Mouse (Mus musculus) midbrain, embryonic 14.5 days (tissue): ENCODE measurements around the gene Skp2. TPM values are rescaled to one million over a fixed set of nuclear protein-coding genes. Genes with fewer than 3 reads are reported as not detected.

Source experiments
- ATAC-seq: fragments of 200-750 bp; cut with Nextera tagmentation; 2 replicates; pipeline ENCODE4 v1.8.0; 2017; ENCODE audit warnings: moderate number of reproducible peaks, moderate library complexity; ENCODE audit not compliant: low FRiP score, low TSS enrichment
- DNase-seq: peaks from one replicate; pipeline ENCODE4 v3.0.0-alpha.2; 2015
- H3K27ac ChIP-seq: fragments of 300-500 bp; sonication (generic); replicated peaks from 2 replicates; pipeline ENCODE4 v1.5.1; 2014; ENCODE audit warnings: mild to moderate bottlenecking, low read depth, low read length, moderate library complexity
- H3K27me3 ChIP-seq: fragments of 300-500 bp; sonication (generic); 2 replicates; pipeline ENCODE4 v1.6.1; 2014; ENCODE audit warnings: low read length, control low read depth, mixed read lengths; ENCODE audit not compliant: control insufficient read depth, insufficient read depth
- H3K36me3 ChIP-seq: fragments of 300-500 bp; sonication (generic); 2 replicates; pipeline ENCODE4 v1.6.1; 2014; ENCODE audit warnings: low read length, control low read depth; ENCODE audit not compliant: control insufficient read depth, insufficient read depth
- H3K4me1 ChIP-seq: fragments of 300-500 bp; sonication (generic); 2 replicates; pipeline ENCODE4 v1.6.1; 2014; ENCODE audit warnings: mild to moderate bottlenecking, antibody characterized with exemption, low read length, control low read depth; ENCODE audit not compliant: control insufficient read depth, insufficient read depth
- H3K4me2 ChIP-seq: fragments of 300-500 bp; sonication (generic); 2 replicates; pipeline ENCODE4 v1.6.1; 2014; ENCODE audit warnings: mild to moderate bottlenecking, low read length, moderate library complexity
- H3K4me3 ChIP-seq: fragments of 300-500 bp; sonication (generic); replicated peaks from 2 replicates; pipeline ENCODE4 v1.5.1; 2014; ENCODE audit warnings: low read depth, low read length
- H3K9ac ChIP-seq: fragments of 300-500 bp; sonication (generic); replicated peaks from 2 replicates; pipeline ENCODE4 v1.6.1; 2014; ENCODE audit warnings: mild to moderate bottlenecking, low read length, moderate library complexity
- H3K9me3 ChIP-seq: fragments of 300-500 bp; sonication (generic); 2 replicates; pipeline ENCODE4 v1.6.1; 2016; ENCODE audit warnings: low read length, control low read depth, mixed read lengths; ENCODE audit not compliant: control insufficient read depth
- WGBS: fragments of 180-500 bp; shearing (Covaris S2); extraction: QIAGEN DNeasy Blood & Tissue Kit; methylation state at CpG from one replicate; pipeline ENCODE4 v1.1.7; 2014; 5-methylcytosine and 5-hydroxymethylcytosine counted together
- polyA plus RNA-seq: library from polyadenylated mRNA; unstranded; fragments of >200 nt; fragmentation: Nextera tagmentation; extraction: Ambion mirVana; gene quantifications from 2 replicates; pipeline ENCODE4 v1.2.1, GENCODE M21; 2014

Gene Skp2
- polyA plus RNA-seq, 1 experiment from 2014 or later, result 26.8 TPM

DNA sequence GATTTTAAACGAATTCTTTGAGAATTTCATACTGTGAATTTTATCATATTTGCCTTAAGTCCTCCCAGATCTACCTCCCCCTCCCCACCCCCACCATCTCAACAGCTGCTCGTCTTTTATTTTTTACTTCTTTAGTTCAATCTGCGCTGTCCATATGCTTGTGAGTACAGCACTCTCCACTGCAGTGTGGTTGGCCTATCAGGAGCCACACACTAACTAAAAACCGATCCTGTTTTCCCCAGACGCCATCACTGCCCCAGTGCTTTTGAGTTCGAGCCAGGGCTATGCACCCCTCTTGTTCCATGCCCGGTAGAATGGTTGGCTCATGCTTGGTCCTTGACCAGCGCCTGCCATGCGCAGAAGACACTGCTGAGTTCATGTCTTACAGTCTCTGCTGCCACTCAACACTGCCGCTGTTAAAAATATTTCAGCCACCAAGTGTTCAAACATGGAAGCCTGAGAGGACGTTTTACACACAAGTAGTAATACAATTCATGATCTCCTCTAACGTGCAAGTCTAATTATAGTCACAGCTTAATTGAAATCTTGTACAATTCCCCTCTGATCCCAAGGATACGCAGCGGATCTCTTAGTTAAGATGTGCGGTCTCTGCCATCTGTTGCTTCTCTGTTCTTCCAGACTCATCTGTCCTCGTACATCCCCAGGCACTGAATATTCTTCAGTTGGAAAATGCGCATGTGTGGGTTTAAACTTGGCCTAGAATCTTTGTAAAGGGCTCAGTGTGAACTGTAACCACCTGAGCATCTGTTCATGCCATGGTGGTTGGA lies 67.1 kb downstream of the Skp2 start:
- H3K4me2 ChIP-seq, result no peak overlapping the region
- H3K9me3 ChIP-seq, result no peaks in the 10 kb centered on the region
- H3K9ac ChIP-seq, result no peak overlapping the region
- no peak overlapping the region for H3K27ac ChIP-seq
- 88% methylated on average over 17 of the region's 17 CpGs for WGBS
- H3K36me3 ChIP-seq, result peaks cover 17% of the 10 kb centered on the region
- no peaks in the 10 kb centered on the region for H3K27me3 ChIP-seq
- no peaks in the 10 kb centered on the region for H3K4me1 ChIP-seq
- ATAC-seq, result no peak
- H3K4me3 ChIP-seq, result no peak overlapping the region
- DNase-seq, result no peak

DNA sequence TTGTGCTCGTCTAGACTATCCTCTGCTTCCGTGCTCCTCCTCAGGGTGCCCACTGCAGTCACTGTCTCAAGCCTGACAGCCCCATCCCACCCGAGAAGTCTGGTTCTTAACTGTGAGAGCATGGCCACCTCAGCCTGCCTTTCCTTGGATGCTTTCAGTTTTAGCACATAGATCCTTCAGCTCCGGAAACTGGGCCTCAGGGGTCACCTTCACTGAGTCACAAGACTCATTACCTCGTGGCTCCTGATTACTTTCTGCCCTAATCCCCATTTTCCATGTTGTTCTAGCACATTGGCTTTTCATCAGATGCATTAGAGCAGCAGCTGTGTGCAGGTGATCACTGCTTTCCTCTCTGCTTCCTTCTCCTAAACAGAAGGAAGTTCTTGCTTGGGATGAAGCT lies 67.8 kb downstream of the Skp2 start:
- Histone ChIP-seq H3K36me3 (peaks cover 13% of the 10 kb centered on the region), H3K4me1 (no peaks in the 10 kb centered on the region), H3K9ac (no peak overlapping the region), H3K27me3 (no peaks in the 10 kb centered on the region), H3K27ac (no peak overlapping the region), H3K9me3 (no peaks in the 10 kb centered on the region), H3K4me2 (no peak overlapping the region), H3K4me3 (no peak overlapping the region)
- 72% methylated on average over 5 of the region's 5 CpGs for WGBS
- no peak for ATAC-seq
- no peak for DNase-seq

DNA sequence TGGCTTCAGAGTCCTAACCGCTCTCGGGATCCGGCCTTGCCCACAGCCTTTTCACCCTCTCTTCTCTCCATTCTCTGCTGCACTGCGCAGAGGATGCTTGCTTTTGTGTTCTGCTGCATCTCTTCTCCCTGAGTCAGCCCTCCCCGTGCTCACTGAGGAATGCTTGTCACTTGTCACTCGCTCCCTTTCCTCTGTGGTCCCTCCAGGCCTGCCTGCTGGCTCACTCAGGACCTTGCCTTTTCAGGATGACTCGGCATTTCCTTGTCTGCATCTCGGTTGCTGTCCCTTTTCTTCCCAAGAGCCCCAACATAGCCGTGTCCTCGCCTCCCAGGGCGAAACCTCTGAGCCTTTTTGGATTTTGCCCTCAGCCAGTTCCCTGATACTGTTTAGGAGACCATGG lies 68.4 kb downstream of the Skp2 start:
- WGBS, result 46% methylated on average over 11 of the region's 11 CpGs
- Histone ChIP-seq H3K4me1 (no peaks in the 10 kb centered on the region), H3K27ac (no peak overlapping the region), H3K9ac (no peak overlapping the region), H3K9me3 (no peaks in the 10 kb centered on the region), H3K4me3 (no peak overlapping the region), H3K4me2 (no peak overlapping the region), H3K36me3 (peaks cover 13% of the 10 kb centered on the region), H3K27me3 (no peaks in the 10 kb centered on the region)
- ATAC-seq (no peak), DNase-seq (no peak)

DNA sequence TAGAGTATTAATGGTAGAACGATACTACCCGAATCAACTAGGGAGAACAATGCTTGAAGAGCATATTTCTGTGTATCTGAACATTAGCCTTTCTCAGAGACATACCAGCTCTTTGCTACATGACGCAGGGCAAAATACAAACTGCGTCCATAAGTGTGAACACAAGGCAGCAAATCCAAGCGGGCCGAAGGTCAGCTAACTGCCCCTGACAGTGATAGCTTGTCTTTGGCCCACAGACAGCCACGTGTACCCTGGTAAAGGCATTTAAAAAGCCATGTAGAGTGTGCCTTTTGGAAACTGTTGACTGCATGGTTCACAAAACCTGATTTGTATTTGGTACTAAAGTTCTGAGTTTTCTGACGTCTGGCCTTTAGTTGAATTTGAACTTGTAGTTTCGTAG lies 72.5 kb downstream of the Skp2 start:
- Histone ChIP-seq H3K4me3 (no peak overlapping the region), H3K9ac (no peak overlapping the region), H3K27ac (no peak overlapping the region), H3K9me3 (no peaks in the 10 kb centered on the region), H3K4me1 (peaks cover 7% of the 10 kb centered on the region; the same call in 1 of the 2 replicates), H3K4me2 (no peak overlapping the region), H3K27me3 (no peaks in the 10 kb centered on the region), H3K36me3 (peaks cover 8% of the 10 kb centered on the region)
- DNase-seq, result no peak
- no peak for ATAC-seq
- WGBS, result 90% methylated on average over 9 of the region's 9 CpGs

DNA sequence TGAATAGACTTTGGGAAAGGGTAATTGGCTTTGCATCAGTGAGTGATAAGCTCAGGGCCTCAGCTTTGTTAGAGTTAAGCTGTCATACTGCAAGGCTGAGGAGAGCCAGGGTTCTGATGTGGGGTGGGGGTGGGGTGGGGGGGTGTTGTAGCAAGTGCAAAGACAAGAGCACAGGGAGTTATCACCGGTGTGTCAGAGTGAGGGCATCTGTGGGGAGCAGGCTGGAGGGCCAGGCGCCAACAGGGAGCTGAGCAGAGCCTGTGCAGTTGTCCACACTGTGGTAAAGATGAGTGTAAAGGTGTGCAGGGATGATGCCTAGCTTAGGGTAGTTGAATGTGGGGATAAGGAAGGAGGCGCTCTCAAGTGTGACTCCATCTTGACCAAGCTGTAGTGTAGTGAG lies 73.9 kb downstream of the Skp2 start:
- H3K9ac ChIP-seq, result no peak overlapping the region
- no peak overlapping the region for H3K27ac ChIP-seq
- H3K9me3 ChIP-seq, result no peaks in the 10 kb centered on the region
- H3K36me3 ChIP-seq, result peaks cover 4% of the 10 kb centered on the region; the same call in 1 of the 2 replicates
- H3K4me1 ChIP-seq, result peaks cover 11% of the 10 kb centered on the region; the same call in 1 of the 2 replicates
- no peaks in the 10 kb centered on the region for H3K27me3 ChIP-seq
- WGBS, result 71% methylated on average over 3 of the region's 3 CpGs
- no peak overlapping the region for H3K4me2 ChIP-seq
- no peak for DNase-seq
- peak; percentile 24; the same call in 1 of the 2 replicates for ATAC-seq
- no peak overlapping the region for H3K4me3 ChIP-seq

DNA sequence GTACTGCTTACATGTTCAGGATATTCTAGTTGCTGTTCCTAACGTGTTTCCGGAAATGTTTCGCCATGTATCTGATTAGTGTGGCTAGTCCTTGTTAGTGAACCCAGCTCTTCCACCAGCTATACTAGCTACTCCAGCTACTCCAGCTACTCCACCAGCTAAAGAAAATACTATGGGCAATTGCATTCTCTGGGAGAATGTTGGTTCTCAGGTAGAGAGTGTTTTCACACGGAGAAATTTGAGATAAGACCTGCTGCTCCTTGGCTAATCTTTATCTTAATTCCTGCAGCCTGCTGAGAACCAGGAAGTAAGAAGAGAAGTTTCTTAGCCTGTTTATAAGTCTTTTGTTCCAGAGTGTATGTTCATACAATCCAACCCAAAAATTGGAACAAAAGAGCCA lies 75.0 kb downstream of the Skp2 start:
- Histone ChIP-seq H3K9ac (no peak overlapping the region), H3K9me3 (no peaks in the 10 kb centered on the region), H3K36me3 (no peaks in the 10 kb centered on the region), H3K27me3 (no peaks in the 10 kb centered on the region), H3K27ac (no peak overlapping the region), H3K4me2 (no peak overlapping the region), H3K4me1 (peaks cover 11% of the 10 kb centered on the region; the same call in 1 of the 2 replicates), H3K4me3 (no peak overlapping the region)
- ATAC-seq (no peak), DNase-seq (no peak)
- 69% methylated on average over 4 of the region's 4 CpGs for WGBS

DNA sequence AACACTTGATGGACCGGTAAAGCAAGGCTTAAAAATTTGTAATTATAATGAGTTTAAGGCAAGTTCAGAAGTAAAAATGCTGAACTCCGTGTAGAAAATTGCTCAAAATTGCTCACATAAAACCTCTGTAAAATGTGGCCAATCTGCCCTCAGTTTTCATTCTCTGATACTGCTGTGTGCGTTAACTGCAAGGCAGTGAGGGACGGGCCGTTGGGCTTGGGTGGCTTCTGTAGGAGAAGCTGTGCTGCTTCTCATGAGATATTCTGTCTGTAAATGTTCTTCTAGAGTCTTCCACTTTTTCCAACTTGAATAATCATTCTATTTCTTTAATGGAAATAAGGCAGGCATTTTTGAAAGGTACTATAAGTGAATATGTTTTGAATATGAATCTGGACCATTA lies 75.6 kb downstream of the Skp2 start:
- no peak overlapping the region for H3K4me3 ChIP-seq
- H3K27me3 ChIP-seq, result no peaks in the 10 kb centered on the region
- no peak for ATAC-seq
- no peak overlapping the region for H3K4me2 ChIP-seq
- 47% methylated on average over 5 of the region's 5 CpGs for WGBS
- no peaks in the 10 kb centered on the region for H3K9me3 ChIP-seq
- no peak overlapping the region for H3K27ac ChIP-seq
- no peak overlapping the region for H3K9ac ChIP-seq
- H3K4me1 ChIP-seq, result peaks cover 11% of the 10 kb centered on the region
- H3K36me3 ChIP-seq, result no peaks in the 10 kb centered on the region
- no peak for DNase-seq

DNA sequence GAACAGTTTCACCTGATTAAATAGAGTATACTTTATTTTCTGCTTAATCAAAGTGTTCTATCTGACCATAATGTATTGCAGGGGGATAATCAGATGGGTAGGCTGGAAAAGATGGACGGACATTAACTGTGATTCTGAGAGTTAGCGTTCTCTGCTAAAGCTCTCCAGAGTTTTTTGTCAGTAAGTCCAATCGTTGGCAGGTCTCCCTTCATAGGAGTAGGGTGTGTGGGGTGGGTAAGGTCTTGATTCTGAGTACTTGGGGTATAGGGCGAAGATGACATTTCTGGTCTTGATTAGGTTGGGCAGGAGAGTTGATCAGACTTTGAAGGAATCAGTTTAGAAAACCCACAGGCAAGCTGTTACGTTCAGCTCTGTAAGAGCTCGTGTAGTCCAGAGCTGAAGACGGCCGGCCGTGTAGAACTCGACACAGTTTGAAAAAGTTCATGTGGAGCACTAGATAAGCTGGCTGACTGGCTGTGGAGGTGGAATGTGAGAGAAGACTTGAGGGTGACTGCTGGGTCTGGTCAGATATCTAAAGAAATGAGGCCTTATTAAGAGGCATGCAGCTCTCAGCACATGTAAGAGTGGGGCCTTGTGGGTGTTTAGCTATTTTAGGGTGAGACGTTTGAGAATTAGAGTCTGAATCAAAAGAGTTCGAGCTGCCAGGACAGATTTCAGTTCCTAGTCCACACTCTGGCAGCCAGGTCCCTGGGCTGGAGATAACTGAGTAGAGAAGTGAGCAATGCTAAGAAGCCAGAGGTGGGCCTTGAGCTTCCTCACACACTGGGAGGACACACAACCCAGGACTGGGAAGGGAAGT lies 76.5 kb downstream of the Skp2 start:
- no peak for DNase-seq
- WGBS, result 82% methylated on average over 12 of the region's 12 CpGs
- 0 out of 2 replicates have a peak, but pooled peaks have one; percentile 22 for ATAC-seq

More for the DNA sequence above, 76.5 kb downstream of the Skp2 start:
- no peaks in the 10 kb centered on the region for H3K36me3 ChIP-seq
- H3K9me3 ChIP-seq, result no peaks in the 10 kb centered on the region
- H3K27me3 ChIP-seq, result no peaks in the 10 kb centered on the region
- peaks cover 12% of the 10 kb centered on the region for H3K4me1 ChIP-seq
- H3K9ac ChIP-seq, result no peak overlapping the region
- H3K4me3 ChIP-seq, result no peak overlapping the region
- no peak overlapping the region for H3K27ac ChIP-seq
- no peak overlapping the region for H3K4me2 ChIP-seq
